Mouse (Mus musculus) effector memory CD4-positive, alpha-beta T cell, adult 5 months (primary cell): Measurements from ENCODE around the gene Cacna1f. TPM values are rescaled to one million over a fixed set of nuclear protein-coding genes. Genes with fewer than 3 reads are reported as not detected.

Source experiments
- polyA plus RNA-seq: library from polyadenylated mRNA; unstranded; fragments of 100-300 nt; shearing (Covaris generic); gene quantifications from one replicate; pipeline ENCODE4 v1.2.1, GENCODE M21; 2017

The Cacna1f gene
- polyA plus RNA-seq: not detected

GRCm38 (mm10) chrX:7606783-7607182 is at the start of gene Cacna1f:
TSS of gene Cacna1f (plus strand) at chrX:7607083.

GRCm38 (mm10) chrX:7573176-7574086 is 33.5 kb upstream of the Cacna1f start, which contains the start of gene Foxp3:
TSS of gene Foxp3 (plus strand) at chrX:7573644.

GRCm38 (mm10) chrX:7574087-7574884 is 32.6 kb upstream of the Cacna1f start, which contains the start of gene Ppp1r3f:
TSS of gene Ppp1r3f (minus strand) at chrX:7574283.

GRCm38 (mm10) chrX:7604879-7605574 is 1.9 kb upstream of the Cacna1f start, which contains the start of gene Ccdc22:
TSS of gene Ccdc22 (minus strand) at chrX:7605517.

GRCm38 (mm10) chrX:7638401-7639091 is 31.7 kb downstream of the Cacna1f start, which contains the start of gene Syp:
TSS of gene Syp (plus strand) at chrX:7638471.

GRCm38 (mm10) chrX:7657221-7657639 is 50.3 kb downstream of the Cacna1f start, which contains the start of gene Prickle3:
TSS of gene Prickle3 (plus strand) at chrX:7657260.

GRCm38 (mm10) chrX:7670921-7671623 is 64.2 kb downstream of the Cacna1f start, which contains the start of gene Plp2:
TSS of gene Plp2 (minus strand) at chrX:7671390.

GRCm38 (mm10) chrX:7680864-7681263 is 74.0 kb downstream of the Cacna1f start, which contains the start of gene Magix:
TSS of gene Magix (minus strand) at chrX:7681251.

Other genes starting within 250 kb of the Cacna1f start
- gene Usp27x, start 231.3 kb upstream of the Cacna1f start, polyA plus RNA-seq: 0.22 TPM
- 1.5 TPM for gene Foxp3, start 33.4 kb upstream of the Cacna1f start, polyA plus RNA-seq
- gene Ppp1r3f, start 32.8 kb upstream of the Cacna1f start, polyA plus RNA-seq: 4.7 TPM
- gene Ccdc22, start 1.6 kb upstream of the Cacna1f start, polyA plus RNA-seq: 11.1 TPM
- not detected for gene Syp, start 31.4 kb downstream of the Cacna1f start, polyA plus RNA-seq
- 21.6 TPM for gene Prickle3, start 50.2 kb downstream of the Cacna1f start, polyA plus RNA-seq
- 30.3 TPM for gene Plp2, start 64.3 kb downstream of the Cacna1f start, polyA plus RNA-seq
- gene Magix, start 74.2 kb downstream of the Cacna1f start, polyA plus RNA-seq: not detected
- gene Gpkow, start 90.0 kb downstream of the Cacna1f start, polyA plus RNA-seq: 68.3 TPM
- gene Wdr45, start 107.2 kb downstream of the Cacna1f start, polyA plus RNA-seq: 98.4 TPM
- not detected for gene Gm45208, start 115.2 kb downstream of the Cacna1f start, polyA plus RNA-seq
- 19.8 TPM for gene Praf2, start 121.4 kb downstream of the Cacna1f start, polyA plus RNA-seq
- gene Ccdc120, start 143.8 kb downstream of the Cacna1f start, polyA plus RNA-seq: 0.12 TPM
- 64.9 TPM for gene Tfe3, start 155.5 kb downstream of the Cacna1f start, polyA plus RNA-seq
- 104 TPM for gene Gripap1, start 182.7 kb downstream of the Cacna1f start, polyA plus RNA-seq
- 0.19 TPM for gene Kcnd1, start 215.2 kb downstream of the Cacna1f start, polyA plus RNA-seq
- gene Otud5, start 234.3 kb downstream of the Cacna1f start, polyA plus RNA-seq: 191 TPM